Mouse (Mus musculus): ENCODE data around the gene Mlxip. TPM values are rescaled to one million over a fixed set of nuclear protein-coding genes. Genes with fewer than 3 reads are reported as not detected.
A peak's percentile ranks its signal among the peaks of the same experiment; 100 is the strongest.

Mlxip gene
- polyA plus RNA-seq, 1 experiment from 2014 or later: 9.1 TPM

- Histone ChIP-seq H3K9ac (no peak overlapping the region), H3K9me3 (replicated peaks) (no peaks in the 10 kb centered on the region), H3K27me3 (no peaks in the 10 kb centered on the region), H3K4me2 (no peak overlapping the region), H3K27ac (no peak overlapping the region), H3K36me3 (peaks cover 7% of the 10 kb centered on the region), H3K4me3 (no peak overlapping the region), H3K4me1 (replicated peaks) (peaks cover 12% of the 10 kb centered on the region)
- ATAC-seq (replicated peaks; ENCODE audit: insufficient number of reproducible peaks, insufficient read depth, low FRiP score, low read depth): no peak
- 66% methylated on average over 3 of the region's 3 CpGs for WGBS
Observed at GRCm38 (mm10) chr5:123408176-123408575, 13.6 kb downstream of the Mlxip start.

GRCm38 (mm10) chr5:123412193-123412592 lies 17.6 kb downstream of the Mlxip start:
- H3K4me2 ChIP-seq: no peak overlapping the region
- no peak overlapping the region for H3K9ac ChIP-seq
- WGBS: 68% methylated on average over 4 of the region's 4 CpGs
- ATAC-seq (replicated peaks; ENCODE audit: insufficient number of reproducible peaks, insufficient read depth, low FRiP score, low read depth): no peak
- no peak overlapping the region for H3K27ac ChIP-seq
- H3K9me3 ChIP-seq (replicated peaks): no peaks in the 10 kb centered on the region
- no peaks in the 10 kb centered on the region for H3K27me3 ChIP-seq
- no peak overlapping the region for H3K4me3 ChIP-seq
- H3K36me3 ChIP-seq: peaks cover 7% of the 10 kb centered on the region
- H3K4me1 ChIP-seq (replicated peaks): peaks cover 29% of the 10 kb centered on the region

GRCm38 (mm10) chr5:123413866-123414363 lies 19.3 kb downstream of the Mlxip start:
- no peak for ATAC-seq (replicated peaks; ENCODE audit: insufficient number of reproducible peaks, insufficient read depth, low FRiP score, low read depth)
- Histone ChIP-seq H3K4me2 (no peak overlapping the region), H3K27ac (no peak overlapping the region), H3K4me3 (no peak overlapping the region), H3K36me3 (peaks cover 7% of the 10 kb centered on the region), H3K9me3 (replicated peaks) (no peaks in the 10 kb centered on the region), H3K4me1 (replicated peaks) (peaks cover 25% of the 10 kb centered on the region), H3K27me3 (no peaks in the 10 kb centered on the region), H3K9ac (no peak overlapping the region)
- 41% methylated on average over 2 of the region's 2 CpGs for WGBS

- ATAC-seq (replicated peaks; ENCODE audit: insufficient number of reproducible peaks, insufficient read depth, low FRiP score, low read depth): no peak
- 59% methylated on average over 3 of the region's 3 CpGs for whole genome bisulfite sequencing
Observed at GRCm38 (mm10) chr5:123416149-123416548, 21.6 kb downstream of the Mlxip start.

GRCm38 (mm10) chr5:123416566-123417518 lies 22.2 kb downstream of the Mlxip start:
- no peaks in the 10 kb centered on the region for H3K27me3 ChIP-seq
- H3K4me1 ChIP-seq (replicated peaks): peaks cover 28% of the 10 kb centered on the region
- H3K4me2 ChIP-seq: no peak overlapping the region
- no peak overlapping the region for H3K4me3 ChIP-seq
- peak overlapping the region; percentile 14; the same call in 1 of the 2 replicates for H3K27ac ChIP-seq
- ATAC-seq (replicated peaks; ENCODE audit: insufficient number of reproducible peaks, insufficient read depth, low FRiP score, low read depth): no peak
- H3K9ac ChIP-seq: no peak overlapping the region
- 68% methylated on average over 8 of the region's 8 CpGs for WGBS
- no peaks in the 10 kb centered on the region for H3K9me3 ChIP-seq (replicated peaks)
- H3K36me3 ChIP-seq: no peaks in the 10 kb centered on the region

More at GRCm38 (mm10) chr5:123416149-123416548, 21.6 kb downstream of the Mlxip start:
- no peaks in the 10 kb centered on the region for H3K9me3 ChIP-seq (replicated peaks)
- no peaks in the 10 kb centered on the region for H3K27me3 ChIP-seq
- H3K36me3 ChIP-seq: no peaks in the 10 kb centered on the region
- H3K4me1 ChIP-seq (replicated peaks): peaks cover 25% of the 10 kb centered on the region
- H3K27ac ChIP-seq: no peak overlapping the region
- no peak overlapping the region for H3K4me3 ChIP-seq
- H3K4me2 ChIP-seq: no peak overlapping the region
- H3K9ac ChIP-seq: no peak overlapping the region

- Histone ChIP-seq H3K4me1 (replicated peaks) (peaks cover 18% of the 10 kb centered on the region), H3K9ac (no peak overlapping the region), H3K27ac (peak overlapping the region; percentile 58), H3K4me3 (no peak overlapping the region), H3K27me3 (no peaks in the 10 kb centered on the region), H3K36me3 (no peaks in the 10 kb centered on the region), H3K9me3 (replicated peaks) (no peaks in the 10 kb centered on the region), H3K4me2 (no peak overlapping the region)
- ATAC-seq (replicated peaks; ENCODE audit: insufficient number of reproducible peaks, insufficient read depth, low FRiP score, low read depth): no peak
- 26% methylated on average over 2 of the region's 2 CpGs for WGBS
Observed at GRCm38 (mm10) chr5:123423885-123424284, 29.3 kb downstream of the Mlxip start.

GRCm38 (mm10) chr5:123427556-123427955 lies 33.0 kb downstream of the Mlxip start:
- H3K27ac ChIP-seq: no peak overlapping the region
- H3K4me3 ChIP-seq: no peak overlapping the region
- no peak overlapping the region for H3K4me2 ChIP-seq
- no peak for ATAC-seq (replicated peaks; ENCODE audit: insufficient number of reproducible peaks, insufficient read depth, low FRiP score, low read depth)
- no peak overlapping the region for H3K9ac ChIP-seq
- H3K36me3 ChIP-seq: no peaks in the 10 kb centered on the region
- no peaks in the 10 kb centered on the region for H3K27me3 ChIP-seq
- peaks cover 26% of the 10 kb centered on the region for H3K4me1 ChIP-seq (replicated peaks)
- 81% methylated on average over 1 of the region's 1 CpGs for WGBS
- no peaks in the 10 kb centered on the region for H3K9me3 ChIP-seq (replicated peaks)

- H3K27me3 ChIP-seq: no peaks in the 10 kb centered on the region
- no peak overlapping the region for H3K4me3 ChIP-seq
- H3K4me2 ChIP-seq: peak overlapping the region; percentile 25
- no peaks in the 10 kb centered on the region for H3K36me3 ChIP-seq
- peak overlapping the region; percentile 62 for H3K27ac ChIP-seq
- WGBS: 53% methylated on average over 13 of the region's 13 CpGs
- peaks cover 27% of the 10 kb centered on the region for H3K4me1 ChIP-seq (replicated peaks)
- no peaks in the 10 kb centered on the region for H3K9me3 ChIP-seq (replicated peaks)
- no peak; the same call in 1 of the 2 replicates for ATAC-seq (replicated peaks; ENCODE audit: insufficient number of reproducible peaks, insufficient read depth, low FRiP score, low read depth)
- H3K9ac ChIP-seq: no peak overlapping the region
Observed at GRCm38 (mm10) chr5:123431524-123432304, 37.1 kb downstream of the Mlxip start.

- 54% methylated on average over 3 of the region's 3 CpGs for WGBS
- no peak for ATAC-seq (replicated peaks; ENCODE audit: insufficient number of reproducible peaks, insufficient read depth, low FRiP score, low read depth)
- H3K27ac ChIP-seq: peak overlapping the region; percentile 62
- H3K9me3 ChIP-seq (replicated peaks): no peaks in the 10 kb centered on the region
- no peaks in the 10 kb centered on the region for H3K36me3 ChIP-seq
- H3K27me3 ChIP-seq: no peaks in the 10 kb centered on the region
- no peak overlapping the region for H3K9ac ChIP-seq
- H3K4me3 ChIP-seq: no peak overlapping the region
- H3K4me1 ChIP-seq (replicated peaks): peaks cover 28% of the 10 kb centered on the region
- H3K4me2 ChIP-seq: peak overlapping the region; percentile 25
Observed at GRCm38 (mm10) chr5:123432305-123432874, 37.8 kb downstream of the Mlxip start.

GRCm38 (mm10) chr5:123436071-123436779 lies 41.6 kb downstream of the Mlxip start:
- no peak for ATAC-seq (replicated peaks; ENCODE audit: insufficient number of reproducible peaks, insufficient read depth, low FRiP score, low read depth)
- H3K9me3 ChIP-seq (replicated peaks): no peaks in the 10 kb centered on the region
- no peaks in the 10 kb centered on the region for H3K27me3 ChIP-seq
- H3K4me3 ChIP-seq: no peak overlapping the region
- WGBS: 65% methylated on average over 8 of the region's 8 CpGs
- peaks cover 30% of the 10 kb centered on the region for H3K4me1 ChIP-seq (replicated peaks)
- H3K27ac ChIP-seq: no peak overlapping the region
- H3K4me2 ChIP-seq: no peak overlapping the region
- peaks cover 4% of the 10 kb centered on the region; the same call in 1 of the 2 replicates for H3K36me3 ChIP-seq
- no peak overlapping the region for H3K9ac ChIP-seq
